Mouse (Mus musculus): ENCODE data around the gene Uvssa.

GRCm38 (mm10) chr5:33349205-33349604, 29.1 kb upstream of the Uvssa start:
- TF ChIP-seq GATA1 (IDR thresholded peaks at IDR 0.05; ENCODE audit: low read length) (no peak), TAL1 (IDR thresholded peaks at IDR 0.05; ENCODE audit: low read length) (no peak)
